Mouse (Mus musculus): ENCODE results near the gene Usp39. TPM values are rescaled to one million over a fixed set of nuclear protein-coding genes. Genes with fewer than 3 reads are reported as not detected.

The Usp39 gene
- polyA plus RNA-seq, 1 experiment from 2014 or later: 32.4 TPM

GRCm38 (mm10) chr6:72379377-72380130 lies 34.6 kb upstream of the Usp39 start:
- 0 out of 2 replicates have a peak, but pooled peaks have one; percentile 1 for ATAC-seq (ENCODE audit: insufficient number of reproducible peaks, insufficient read depth, low FRiP score, low read depth)
- peak overlapping the region; percentile 85 to 94 for H3K27ac ChIP-seq (replicated peaks in 1 of 2; ENCODE audit: control insufficient read depth in 1 of 2, insufficient read depth in 1 of 2, low read depth in 2 of 2, low read length in 2 of 2)
- peaks cover 3 to 4% of the 10 kb centered on the region in 2 experiments; a peak in 2 of 4 replicates for H3K4me1 ChIP-seq (ENCODE audit: control insufficient read depth in 2 of 2, insufficient read depth in 2 of 2, low read length in 2 of 2)
- WGBS: 38% methylated on average over 7 of the region's 7 CpGs
- peak overlapping the region; percentile 68 for H3K4me2 ChIP-seq (ENCODE audit: low read length)
- peak overlapping the region; percentile 77 for H3K9ac ChIP-seq (ENCODE audit: low read length)
- H3K27me3 ChIP-seq (ENCODE audit: control insufficient read depth, insufficient read depth, low read length): no peaks in the 10 kb centered on the region
- no peaks in the 10 kb centered on the region for H3K9me3 ChIP-seq (ENCODE audit: control insufficient read depth, low read length)
- H3K36me3 ChIP-seq (ENCODE audit: control insufficient read depth, insufficient read depth, low read length): peaks cover 4% of the 10 kb centered on the region; the same call in 1 of the 2 replicates
- peak overlapping the region; percentile 65 to 91 for H3K4me3 ChIP-seq (ENCODE audit: control insufficient read depth in 1 of 2, insufficient read depth in 1 of 2, low read depth in 1 of 2, low read length in 2 of 2)

- no peaks in the 10 kb centered on the region for H3K36me3 ChIP-seq (ENCODE audit: control insufficient read depth, insufficient read depth, low read length)
- H3K4me3 ChIP-seq (ENCODE audit: control insufficient read depth in 1 of 2, insufficient read depth in 1 of 2, low read depth in 1 of 2, low read length in 2 of 2): peak overlapping the region in 1 of 2 experiments; percentile 65; a peak in 2 of 4 replicates
- H3K9ac ChIP-seq (ENCODE audit: low read length): peak overlapping the region; percentile 77; the same call in 1 of the 2 replicates
- no peaks in the 10 kb centered on the region for H3K27me3 ChIP-seq (ENCODE audit: control insufficient read depth, insufficient read depth, low read length)
- no peaks in the 10 kb centered on the region for H3K9me3 ChIP-seq (ENCODE audit: control insufficient read depth, low read length)
- WGBS: 81% methylated on average over 8 of the region's 8 CpGs
- H3K27ac ChIP-seq (replicated peaks in 1 of 2; ENCODE audit: control insufficient read depth in 1 of 2, insufficient read depth in 1 of 2, low read depth in 2 of 2, low read length in 2 of 2): peak overlapping the region in 1 of 2 experiments; percentile 85; a peak in 1 of 4 replicates
- no peak for ATAC-seq (ENCODE audit: insufficient number of reproducible peaks, insufficient read depth, low FRiP score, low read depth)
- H3K4me2 ChIP-seq (ENCODE audit: low read length): peak overlapping the region; percentile 68
- peaks cover 9 to 10% of the 10 kb centered on the region in 2 experiments; a peak in 3 of 4 replicates for H3K4me1 ChIP-seq (ENCODE audit: control insufficient read depth in 2 of 2, insufficient read depth in 2 of 2, low read length in 2 of 2)
These were observed 33.7 kb upstream of the Usp39 start for GRCm38 (mm10) chr6:72378510-72379234.

- Histone ChIP-seq H3K36me3 (ENCODE audit: control insufficient read depth, insufficient read depth, low read length) (no peaks in the 10 kb centered on the region), H3K4me1 (ENCODE audit: control insufficient read depth in 2 of 2, insufficient read depth in 2 of 2, low read length in 2 of 2) (peaks cover 23 to 25% of the 10 kb centered on the region in 2 experiments), H3K4me3 (ENCODE audit: control insufficient read depth in 1 of 2, insufficient read depth in 1 of 2, low read depth in 1 of 2, low read length in 2 of 2) (no peak overlapping the region), H3K27me3 (ENCODE audit: control insufficient read depth, insufficient read depth, low read length) (no peaks in the 10 kb centered on the region), H3K9me3 (ENCODE audit: control insufficient read depth, low read length) (no peaks in the 10 kb centered on the region), H3K27ac (replicated peaks in 1 of 2; ENCODE audit: control insufficient read depth in 1 of 2, insufficient read depth in 1 of 2, low read depth in 2 of 2, low read length in 2 of 2) (peak overlapping the region; percentile 2 to 82; a peak in 2 of 4 replicates), H3K4me2 (ENCODE audit: low read length) (no peak overlapping the region), H3K9ac (ENCODE audit: low read length) (no peak overlapping the region)
- WGBS: 71% methylated on average over 15 of the region's 15 CpGs
- no peak for ATAC-seq (ENCODE audit: insufficient number of reproducible peaks, insufficient read depth, low FRiP score, low read depth)
These were observed 30.0 kb upstream of the Usp39 start for GRCm38 (mm10) chr6:72374820-72375563.

- Histone ChIP-seq H3K4me1 (ENCODE audit: control insufficient read depth in 2 of 2, insufficient read depth in 2 of 2, low read length in 2 of 2) (peaks cover 23 to 28% of the 10 kb centered on the region in 2 experiments), H3K9me3 (ENCODE audit: control insufficient read depth, low read length) (no peaks in the 10 kb centered on the region), H3K4me2 (ENCODE audit: low read length) (no peak overlapping the region), H3K27me3 (ENCODE audit: control insufficient read depth, insufficient read depth, low read length) (no peaks in the 10 kb centered on the region), H3K9ac (ENCODE audit: low read length) (no peak overlapping the region), H3K36me3 (ENCODE audit: control insufficient read depth, insufficient read depth, low read length) (peaks cover 1% of the 10 kb centered on the region), H3K27ac (replicated peaks in 1 of 2; ENCODE audit: control insufficient read depth in 1 of 2, insufficient read depth in 1 of 2, low read depth in 2 of 2, low read length in 2 of 2) (peak overlapping the region; percentile 61 to 82), H3K4me3 (ENCODE audit: control insufficient read depth in 1 of 2, insufficient read depth in 1 of 2, low read depth in 1 of 2, low read length in 2 of 2) (no peak overlapping the region)
- 50% methylated on average over 7 of the region's 7 CpGs for WGBS
- 0 out of 2 replicates have a peak, but pooled peaks have one; percentile 54 for ATAC-seq (ENCODE audit: insufficient number of reproducible peaks, insufficient read depth, low FRiP score, low read depth)
These were observed 29.2 kb upstream of the Usp39 start for GRCm38 (mm10) chr6:72374206-72374605.

- Histone ChIP-seq H3K4me1 (ENCODE audit: control insufficient read depth in 2 of 2, insufficient read depth in 2 of 2, low read length in 2 of 2) (peaks cover 23 to 28% of the 10 kb centered on the region in 2 experiments), H3K36me3 (ENCODE audit: control insufficient read depth, insufficient read depth, low read length) (peaks cover 10% of the 10 kb centered on the region), H3K4me2 (ENCODE audit: low read length) (no peak overlapping the region), H3K27ac (replicated peaks in 1 of 2; ENCODE audit: control insufficient read depth in 1 of 2, insufficient read depth in 1 of 2, low read depth in 2 of 2, low read length in 2 of 2) (peak overlapping the region in 1 of 2 experiments; percentile 82; a peak in 2 of 4 replicates), H3K27me3 (ENCODE audit: control insufficient read depth, insufficient read depth, low read length) (no peaks in the 10 kb centered on the region), H3K9me3 (ENCODE audit: control insufficient read depth, low read length) (no peaks in the 10 kb centered on the region), H3K4me3 (ENCODE audit: control insufficient read depth in 1 of 2, insufficient read depth in 1 of 2, low read depth in 1 of 2, low read length in 2 of 2) (no peak overlapping the region), H3K9ac (ENCODE audit: low read length) (no peak overlapping the region)
- no peak for ATAC-seq (ENCODE audit: insufficient number of reproducible peaks, insufficient read depth, low FRiP score, low read depth)
- WGBS: 77% methylated on average over 4 of the region's 4 CpGs
These were observed 28.2 kb upstream of the Usp39 start for GRCm38 (mm10) chr6:72373184-72373583.

- Histone ChIP-seq H3K9me3 (ENCODE audit: control insufficient read depth, low read length) (no peaks in the 10 kb centered on the region), H3K27ac (replicated peaks in 1 of 2; ENCODE audit: control insufficient read depth in 1 of 2, insufficient read depth in 1 of 2, low read depth in 2 of 2, low read length in 2 of 2) (peak overlapping the region; percentile 79 to 82), H3K4me3 (ENCODE audit: control insufficient read depth in 1 of 2, insufficient read depth in 1 of 2, low read depth in 1 of 2, low read length in 2 of 2) (no peak overlapping the region), H3K4me2 (ENCODE audit: low read length) (0 out of 2 replicates have a peak overlapping the region, but pooled peaks have one; percentile 7), H3K9ac (ENCODE audit: low read length) (peak overlapping the region; percentile 26; the same call in 1 of the 2 replicates), H3K4me1 (ENCODE audit: control insufficient read depth in 2 of 2, insufficient read depth in 2 of 2, low read length in 2 of 2) (peaks cover 23 to 28% of the 10 kb centered on the region in 2 experiments), H3K36me3 (ENCODE audit: control insufficient read depth, insufficient read depth, low read length) (peaks cover 10% of the 10 kb centered on the region), H3K27me3 (ENCODE audit: control insufficient read depth, insufficient read depth, low read length) (no peaks in the 10 kb centered on the region)
- no peak for ATAC-seq (ENCODE audit: insufficient number of reproducible peaks, insufficient read depth, low FRiP score, low read depth)
- 23% methylated on average over 1 of the region's 1 CpGs for WGBS
These were observed 26.6 kb upstream of the Usp39 start for GRCm38 (mm10) chr6:72371571-72371970.

GRCm38 (mm10) chr6:72371147-72371546 lies 26.2 kb upstream of the Usp39 start:
- Histone ChIP-seq H3K9me3 (ENCODE audit: control insufficient read depth, low read length) (no peaks in the 10 kb centered on the region), H3K36me3 (ENCODE audit: control insufficient read depth, insufficient read depth, low read length) (peaks cover 10% of the 10 kb centered on the region), H3K9ac (ENCODE audit: low read length) (peak overlapping the region; percentile 26), H3K27me3 (ENCODE audit: control insufficient read depth, insufficient read depth, low read length) (no peaks in the 10 kb centered on the region), H3K4me3 (ENCODE audit: control insufficient read depth in 1 of 2, insufficient read depth in 1 of 2, low read depth in 1 of 2, low read length in 2 of 2) (no peak overlapping the region), H3K27ac (replicated peaks in 1 of 2; ENCODE audit: control insufficient read depth in 1 of 2, insufficient read depth in 1 of 2, low read depth in 2 of 2, low read length in 2 of 2) (peak overlapping the region; percentile 79 to 82), H3K4me1 (ENCODE audit: control insufficient read depth in 2 of 2, insufficient read depth in 2 of 2, low read length in 2 of 2) (peaks cover 23 to 28% of the 10 kb centered on the region in 2 experiments), H3K4me2 (ENCODE audit: low read length) (0 out of 2 replicates have a peak overlapping the region, but pooled peaks have one; percentile 7)
- WGBS: 27% methylated on average over 5 of the region's 5 CpGs
- 0 out of 2 replicates have a peak, but pooled peaks have one; percentile 13 for ATAC-seq (ENCODE audit: insufficient number of reproducible peaks, insufficient read depth, low FRiP score, low read depth)
